Mouse (Mus musculus): ENCODE measurements at regions not wholly inside any gene's neighbourhood (a gene's known extent, or its start where the extent isn't known, plus 50 kb on each side); places are given as distances from the start of the nearest gene placed in this dataset.

DNA sequence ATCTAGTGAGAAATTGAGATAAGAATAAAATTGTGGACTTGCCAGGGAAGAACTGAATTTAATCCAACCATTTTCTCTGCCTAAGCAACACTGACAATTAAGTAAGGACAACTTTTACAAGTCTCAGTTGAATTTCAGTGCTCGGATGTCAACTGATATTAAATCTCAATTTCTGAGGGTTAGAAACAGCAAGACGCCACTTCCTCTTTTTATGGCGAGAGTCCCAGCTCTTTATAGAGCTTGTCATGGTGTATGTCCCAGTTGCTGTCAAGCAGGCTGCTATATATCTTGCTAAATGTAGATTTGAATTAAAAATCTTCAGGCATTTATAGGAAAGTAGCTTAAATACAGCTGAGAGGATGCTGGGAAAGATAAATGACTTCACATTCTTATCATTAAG, 697.8 kb upstream of the Got2 start:
- Histone ChIP-seq H3K4me1 (no peaks in the 10 kb centered on the region), H3K27me3 (replicated peaks) (no peaks in the 10 kb centered on the region), H3K9ac (replicated peaks) (no peak overlapping the region), H3K36me3 (no peaks in the 10 kb centered on the region), H3K9me3 (replicated peaks) (no peaks in the 10 kb centered on the region), H3K4me3 (replicated peaks) (no peak overlapping the region), H3K27ac (replicated peaks) (no peak overlapping the region), H3K4me2 (no peak overlapping the region)
- 48% methylated on average over 3 of the region's 3 CpGs for WGBS
- ATAC-seq (ENCODE audit: low FRiP score), result no peak

DNA sequence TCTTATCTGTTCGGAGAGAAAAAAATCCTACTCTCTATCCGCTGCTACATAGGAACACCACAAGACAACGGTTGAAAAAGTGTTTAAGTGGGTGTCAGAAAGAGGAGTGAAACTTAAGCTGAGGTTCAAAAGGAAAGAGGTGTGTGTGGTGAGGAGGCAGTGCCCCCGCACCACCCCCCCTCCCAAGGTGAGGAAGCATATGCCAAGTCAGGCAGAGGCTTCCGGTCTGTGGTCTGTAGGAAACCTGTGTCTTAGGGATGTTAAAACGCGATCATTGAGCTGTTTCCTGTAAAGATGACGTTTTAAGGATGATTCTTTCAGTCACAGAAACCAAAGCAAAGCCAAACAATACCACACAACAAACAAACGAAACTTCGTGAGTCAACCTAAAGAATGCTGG, 664.2 kb upstream of the Got2 start:
- ATAC-seq (ENCODE audit: low FRiP score), result no peak
- 86% methylated on average over 10 of the region's 10 CpGs for WGBS
- no peak overlapping the region for H3K27ac ChIP-seq (replicated peaks)
- H3K4me2 ChIP-seq, result no peak overlapping the region
- no peaks in the 10 kb centered on the region for H3K36me3 ChIP-seq
- no peaks in the 10 kb centered on the region for H3K9me3 ChIP-seq (replicated peaks)
- H3K27me3 ChIP-seq (replicated peaks), result no peaks in the 10 kb centered on the region
- no peak overlapping the region for H3K4me3 ChIP-seq (replicated peaks)
- no peaks in the 10 kb centered on the region for H3K4me1 ChIP-seq
- no peak overlapping the region for H3K9ac ChIP-seq (replicated peaks)

DNA sequence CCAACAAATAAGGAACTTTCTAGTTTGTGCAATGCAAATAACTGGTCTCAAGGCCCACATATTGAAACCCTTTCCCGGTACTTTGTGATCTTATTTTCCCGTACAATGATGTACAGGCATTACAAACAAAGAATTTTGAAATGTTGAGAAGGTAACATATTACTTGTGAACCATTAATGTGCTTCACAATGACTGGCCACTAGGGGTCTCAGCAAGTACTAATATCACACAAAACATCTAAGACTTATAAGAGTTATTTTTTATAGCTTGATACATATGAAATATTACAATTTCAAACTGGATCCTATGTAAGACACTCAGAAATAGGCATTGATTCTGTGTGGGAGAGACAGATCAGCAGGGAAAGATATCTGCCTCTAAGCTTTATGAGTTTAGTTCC, 662.1 kb upstream of the Got2 start:
- Histone ChIP-seq H3K9me3 (replicated peaks) (no peaks in the 10 kb centered on the region), H3K36me3 (no peaks in the 10 kb centered on the region), H3K4me2 (no peak overlapping the region), H3K27ac (replicated peaks) (no peak overlapping the region), H3K4me3 (replicated peaks) (no peak overlapping the region), H3K4me1 (no peaks in the 10 kb centered on the region), H3K27me3 (replicated peaks) (no peaks in the 10 kb centered on the region), H3K9ac (replicated peaks) (no peak overlapping the region)
- ATAC-seq (ENCODE audit: low FRiP score), result no peak
- 95% methylated on average over 2 of the region's 2 CpGs for WGBS

- H3K27ac ChIP-seq (replicated peaks), result no peak overlapping the region
- WGBS, result 46% methylated on average over 4 of the region's 4 CpGs
- H3K27me3 ChIP-seq (replicated peaks), result no peaks in the 10 kb centered on the region
- H3K36me3 ChIP-seq, result no peaks in the 10 kb centered on the region
- ATAC-seq (ENCODE audit: low FRiP score), result no peak
- H3K4me2 ChIP-seq, result no peak overlapping the region
- no peak overlapping the region for H3K9ac ChIP-seq (replicated peaks)
- H3K4me3 ChIP-seq (replicated peaks), result no peak overlapping the region
- no peaks in the 10 kb centered on the region for H3K9me3 ChIP-seq (replicated peaks)
- no peaks in the 10 kb centered on the region for H3K4me1 ChIP-seq
Observed at GRCm38 (mm10) chr8:96548663-96549062, 660.3 kb upstream of the Got2 start.

DNA sequence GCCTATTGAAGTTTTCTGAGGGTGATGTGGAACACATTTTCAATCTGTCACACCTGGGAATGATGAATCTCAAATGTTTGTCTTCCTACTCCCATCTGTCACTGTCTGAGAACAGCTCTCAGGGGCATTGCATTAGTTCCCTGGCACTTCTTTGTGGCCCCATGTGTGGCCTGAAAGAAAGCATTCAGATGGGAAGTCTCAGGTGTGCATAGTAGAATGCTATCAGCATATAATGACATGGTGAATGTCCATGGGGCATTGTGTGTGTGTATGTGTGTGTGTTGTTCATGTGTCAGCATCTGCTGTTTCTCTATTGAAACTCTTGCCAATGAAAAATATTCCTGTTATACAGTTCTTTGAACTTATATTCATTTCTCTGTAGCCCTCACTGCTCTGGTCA, 659.8 kb upstream of the Got2 start:
- no peaks in the 10 kb centered on the region for H3K27me3 ChIP-seq (replicated peaks)
- H3K4me2 ChIP-seq, result no peak overlapping the region
- no peaks in the 10 kb centered on the region for H3K4me1 ChIP-seq
- H3K36me3 ChIP-seq, result no peaks in the 10 kb centered on the region
- no peaks in the 10 kb centered on the region for H3K9me3 ChIP-seq (replicated peaks)
- H3K27ac ChIP-seq (replicated peaks), result no peak overlapping the region
- H3K4me3 ChIP-seq (replicated peaks), result no peak overlapping the region
- ATAC-seq (ENCODE audit: low FRiP score), result no peak
- H3K9ac ChIP-seq (replicated peaks), result no peak overlapping the region

DNA sequence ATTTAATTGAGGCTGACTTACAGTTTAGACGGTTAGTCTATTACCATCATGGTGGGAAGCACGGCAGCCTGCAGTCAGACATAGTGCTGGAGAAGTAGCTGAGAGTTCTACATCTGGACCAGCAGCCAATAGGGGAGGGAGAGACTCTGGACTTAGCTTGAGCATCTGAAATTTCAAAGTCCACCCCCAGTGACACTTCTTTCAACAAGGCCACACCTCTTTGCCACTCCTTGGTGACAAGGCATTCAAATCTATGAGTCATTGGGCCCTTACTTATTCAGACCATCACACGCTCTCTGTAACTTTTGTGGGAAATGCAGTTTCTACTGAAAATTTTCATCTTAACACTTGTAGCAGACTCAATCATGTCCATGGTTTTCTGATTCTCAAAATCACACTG, 653.9 kb upstream of the Got2 start:
- H3K36me3 ChIP-seq, result no peaks in the 10 kb centered on the region

DNA sequence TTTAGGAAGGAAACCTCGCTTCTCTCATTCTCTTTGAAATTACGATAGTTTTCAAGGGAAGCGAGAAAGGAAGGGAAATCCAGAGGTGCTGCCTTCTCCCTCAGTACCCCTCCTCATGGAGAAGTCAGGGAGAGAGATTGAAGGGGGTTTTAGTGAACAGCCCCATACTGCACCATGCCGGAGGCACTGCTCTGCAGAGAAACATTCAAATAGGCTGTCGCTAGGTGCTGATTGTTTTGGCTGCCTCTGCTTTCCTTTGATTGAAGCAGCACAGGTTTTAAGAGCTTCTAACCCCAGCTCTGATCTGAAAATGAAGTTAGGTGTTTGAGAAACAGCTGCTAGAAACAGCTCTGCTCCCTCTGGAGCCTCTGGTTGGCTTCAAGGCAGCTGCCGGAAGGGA, 610.5 kb upstream of the Got2 start:
- Histone ChIP-seq H3K9me3 (replicated peaks) (no peaks in the 10 kb centered on the region), H3K27ac (replicated peaks) (no peak overlapping the region), H3K36me3 (no peaks in the 10 kb centered on the region), H3K4me2 (no peak overlapping the region), H3K4me3 (replicated peaks) (no peak overlapping the region), H3K9ac (replicated peaks) (no peak overlapping the region), H3K4me1 (peaks cover 5% of the 10 kb centered on the region; the same call in 1 of the 2 replicates), H3K27me3 (replicated peaks) (no peaks in the 10 kb centered on the region)
- no peak for ATAC-seq (ENCODE audit: low FRiP score)
- WGBS, result 56% methylated on average over 6 of the region's 6 CpGs

More for the DNA sequence above, 653.9 kb upstream of the Got2 start:
- ATAC-seq (ENCODE audit: low FRiP score), result no peak
- Histone ChIP-seq H3K4me3 (replicated peaks) (no peak overlapping the region), H3K27ac (replicated peaks) (no peak overlapping the region), H3K9me3 (replicated peaks) (no peaks in the 10 kb centered on the region), H3K4me1 (no peaks in the 10 kb centered on the region), H3K27me3 (replicated peaks) (no peaks in the 10 kb centered on the region), H3K9ac (replicated peaks) (no peak overlapping the region), H3K4me2 (no peak overlapping the region)
- 85% methylated on average over 3 of the region's 3 CpGs for WGBS

DNA sequence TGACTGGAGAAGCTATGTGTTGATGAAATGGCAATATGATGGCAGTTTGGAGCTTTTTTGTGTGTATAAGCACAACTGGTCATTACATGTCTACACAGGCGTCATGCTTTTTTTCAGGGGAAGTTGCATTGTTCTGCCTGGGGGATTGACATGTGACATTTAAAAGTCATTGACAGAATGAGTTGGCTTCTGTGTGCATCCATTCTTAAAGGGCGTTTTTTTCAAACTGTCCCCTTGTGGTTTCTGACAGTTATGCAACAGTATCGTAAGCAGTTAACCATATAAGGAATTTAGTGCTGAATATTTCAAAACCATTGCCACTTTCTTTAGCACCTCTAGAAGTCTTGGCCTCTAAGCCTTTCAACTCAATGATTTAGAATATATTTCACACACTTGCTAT, 607.1 kb upstream of the Got2 start:
- 73% methylated on average over 3 of the region's 3 CpGs for WGBS
- ATAC-seq (ENCODE audit: low FRiP score), result no peak
- H3K4me3 ChIP-seq (replicated peaks), result no peak overlapping the region
- peaks cover 5% of the 10 kb centered on the region; the same call in 1 of the 2 replicates for H3K4me1 ChIP-seq
- no peaks in the 10 kb centered on the region for H3K36me3 ChIP-seq
- H3K27ac ChIP-seq (replicated peaks), result no peak overlapping the region
- H3K4me2 ChIP-seq, result no peak overlapping the region
- H3K27me3 ChIP-seq (replicated peaks), result no peaks in the 10 kb centered on the region
- H3K9ac ChIP-seq (replicated peaks), result no peak overlapping the region
- H3K9me3 ChIP-seq (replicated peaks), result no peaks in the 10 kb centered on the region

DNA sequence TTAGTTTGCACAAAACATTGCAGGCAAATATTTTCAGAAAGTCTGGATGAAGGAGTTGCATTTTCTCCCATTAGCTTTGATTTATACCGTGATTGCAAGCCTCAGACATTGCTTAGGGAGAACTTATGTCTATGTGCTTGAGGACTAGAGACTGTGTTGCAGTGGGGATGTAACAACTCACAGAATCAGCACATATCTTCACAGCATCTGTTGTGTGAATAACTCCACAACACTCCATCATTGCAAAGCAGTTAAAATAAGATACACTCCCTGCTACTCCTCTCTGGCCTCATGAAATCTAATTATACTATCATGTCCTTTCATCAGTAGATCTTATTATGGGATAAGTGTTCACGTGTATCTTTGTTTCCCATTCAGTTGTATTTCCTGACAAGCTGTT, 601.5 kb upstream of the Got2 start:
- H3K36me3 ChIP-seq, result no peaks in the 10 kb centered on the region
- no peak overlapping the region for H3K9ac ChIP-seq (replicated peaks)
- no peaks in the 10 kb centered on the region for H3K9me3 ChIP-seq (replicated peaks)
- no peak overlapping the region for H3K27ac ChIP-seq (replicated peaks)
- H3K4me3 ChIP-seq (replicated peaks), result no peak overlapping the region
- H3K4me1 ChIP-seq, result peaks cover 6% of the 10 kb centered on the region; the same call in 1 of the 2 replicates
- WGBS, result 53% methylated on average over 2 of the region's 2 CpGs
- no peaks in the 10 kb centered on the region for H3K27me3 ChIP-seq (replicated peaks)
- ATAC-seq (ENCODE audit: low FRiP score), result no peak
- H3K4me2 ChIP-seq, result no peak overlapping the region

DNA sequence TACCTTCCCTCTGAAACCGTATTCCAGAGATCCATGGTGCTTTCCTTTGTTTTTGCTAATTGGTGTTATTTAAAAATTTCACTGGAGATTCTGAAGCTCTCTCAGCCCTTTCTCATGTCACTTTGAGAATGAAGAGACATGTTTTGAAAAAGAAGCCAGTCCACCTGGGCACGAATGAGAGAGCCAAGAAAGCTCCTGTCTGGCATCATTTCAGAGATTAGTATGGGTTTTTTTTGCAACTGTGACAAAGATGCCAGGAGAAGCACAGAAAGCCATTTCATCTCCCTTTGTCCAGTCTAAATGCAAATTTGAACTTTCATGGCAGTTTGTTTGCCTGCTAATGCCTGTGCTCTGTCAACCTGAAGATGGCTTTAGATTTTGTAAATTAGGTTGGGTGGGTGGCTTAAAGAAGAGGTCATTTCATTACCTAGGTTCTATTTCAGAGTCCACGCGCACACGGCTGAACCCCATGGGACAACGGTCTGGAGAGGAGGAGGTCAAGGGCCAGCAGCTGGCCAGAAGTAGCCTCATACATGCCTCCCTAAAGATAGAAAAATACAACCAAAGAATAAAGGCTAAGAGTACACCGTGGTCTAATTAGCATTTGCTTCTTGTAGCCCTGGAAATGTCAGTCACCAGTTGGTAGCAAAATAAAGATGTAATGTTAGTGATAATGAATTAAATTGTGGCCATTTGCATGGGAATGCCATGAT, 600.5 kb upstream of the Got2 start:
- Histone ChIP-seq H3K36me3 (no peaks in the 10 kb centered on the region), H3K9ac (replicated peaks) (no peak overlapping the region), H3K27ac (replicated peaks) (no peak overlapping the region), H3K27me3 (replicated peaks) (no peaks in the 10 kb centered on the region), H3K4me1 (peaks cover 6% of the 10 kb centered on the region; the same call in 1 of the 2 replicates), H3K4me2 (no peak overlapping the region), H3K9me3 (replicated peaks) (no peaks in the 10 kb centered on the region), H3K4me3 (replicated peaks) (no peak overlapping the region)
- 45% methylated on average over 7 of the region's 7 CpGs for WGBS
- ATAC-seq (ENCODE audit: low FRiP score), result no peak

DNA sequence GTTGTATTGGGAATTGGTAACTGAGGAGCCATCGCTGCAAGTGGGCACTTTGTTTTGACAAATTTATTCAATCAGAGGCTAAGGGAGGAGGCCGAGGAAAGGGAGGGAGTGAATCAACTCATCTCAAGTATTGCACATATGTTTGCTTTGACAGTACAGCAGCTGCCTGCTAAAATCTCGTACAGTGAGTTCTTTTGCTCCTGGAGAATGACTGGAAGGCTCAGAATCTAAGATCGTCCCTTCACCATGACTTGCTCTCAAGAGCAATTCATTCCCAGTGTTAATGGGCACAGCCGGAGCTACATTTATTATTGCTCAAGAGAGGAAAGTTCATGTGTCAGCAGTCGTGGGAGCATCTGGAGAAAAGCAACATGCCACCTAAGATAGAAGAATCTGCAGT, 567.6 kb upstream of the Got2 start:
- H3K4me1 ChIP-seq, result peaks cover 16% of the 10 kb centered on the region
- 0 out of 2 replicates have a peak overlapping the region, but pooled peaks have one; percentile 6 for H3K4me3 ChIP-seq (replicated peaks)
- no peaks in the 10 kb centered on the region for H3K9me3 ChIP-seq (replicated peaks)
- H3K36me3 ChIP-seq, result no peaks in the 10 kb centered on the region
- H3K4me2 ChIP-seq, result peak overlapping the region; percentile 46
- no peaks in the 10 kb centered on the region for H3K27me3 ChIP-seq (replicated peaks)
- H3K9ac ChIP-seq (replicated peaks), result no peak overlapping the region
- peak; percentile 24; the same call in 1 of the 2 replicates for ATAC-seq (ENCODE audit: low FRiP score)
- peak overlapping the region; percentile 45; the same call in 1 of the 2 replicates for H3K27ac ChIP-seq (replicated peaks)
- 20% methylated on average over 6 of the region's 6 CpGs for WGBS

GRCm38 (mm10) chr8:96455336-96455735, 567.0 kb upstream of the Got2 start:
- peak overlapping the region; percentile 46 for H3K4me2 ChIP-seq
- peak overlapping the region; percentile 45; the same call in 1 of the 2 replicates for H3K27ac ChIP-seq (replicated peaks)
- H3K4me1 ChIP-seq, result peaks cover 16% of the 10 kb centered on the region
- no peak overlapping the region for H3K9ac ChIP-seq (replicated peaks)
- H3K36me3 ChIP-seq, result no peaks in the 10 kb centered on the region
- ATAC-seq (ENCODE audit: low FRiP score), result peak; percentile 76; the same call in 1 of the 2 replicates
- no peaks in the 10 kb centered on the region for H3K27me3 ChIP-seq (replicated peaks)
- H3K4me3 ChIP-seq (replicated peaks), result 0 out of 2 replicates have a peak overlapping the region, but pooled peaks have one; percentile 6
- H3K9me3 ChIP-seq (replicated peaks), result no peaks in the 10 kb centered on the region
- whole genome bisulfite sequencing, result 22% methylated on average over 8 of the region's 9 CpGs
